Mouse (Mus musculus): ENCODE data around the gene Ager. TPM values are rescaled to one million over a fixed set of nuclear protein-coding genes. Genes with fewer than 3 reads are reported as not detected.

The Ager gene
- polyA plus RNA-seq (2015; fragmentation: Nextera tagmentation; extraction: Ambion mirVana), result 1.4 and 1.9 TPM in 2 replicates

DNA sequence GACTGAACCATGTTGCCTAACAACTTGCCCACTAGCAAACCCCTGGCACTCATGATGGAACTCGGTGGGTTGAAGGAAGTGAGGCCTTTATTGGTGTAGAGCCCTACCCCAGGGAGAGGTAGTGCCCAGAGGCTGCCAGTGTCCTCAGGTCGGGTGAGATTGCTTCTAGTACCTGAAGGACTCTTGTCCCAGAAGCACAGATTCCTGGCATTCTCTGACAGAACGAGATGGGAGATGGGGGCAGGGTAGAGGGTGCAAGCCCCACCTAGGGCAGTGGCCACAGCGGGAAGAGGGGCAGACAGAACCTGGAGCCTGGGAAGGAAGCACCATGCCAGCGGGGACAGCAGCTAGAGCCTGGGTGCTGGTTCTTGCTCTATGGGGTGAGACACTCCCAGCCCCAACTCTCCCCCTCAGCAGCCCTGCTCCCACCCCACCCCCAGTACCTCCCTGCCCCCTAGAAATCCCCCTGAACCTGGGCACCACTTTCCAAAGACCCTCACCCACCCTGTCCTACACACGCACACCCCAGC, at the start of gene Ager:
Ager (plus strand) TSS at position 297 of the 530 bp plus-strand sequence.
- WGBS (ENCODE audit: insufficient replicate concordance), result 17% methylated on average over 6 of the region's 6 CpGs
- Histone ChIP-seq H3K36me3 (replicated peaks; ENCODE audit: insufficient read depth, low read length) (peaks cover 30% of the 10 kb centered on the region), H3K4me1 (ENCODE audit: insufficient read depth) (peaks cover 40% of the 10 kb centered on the region), H3K27me3 (ENCODE audit: insufficient read depth, low read length) (no peaks in the 10 kb centered on the region), H3K9ac (replicated peaks) (no peak within 1 kb of the TSS), H3K4me3 (ENCODE audit: low read depth, low read length) (no peak within 1 kb of the TSS), H3K4me2 (ENCODE audit: low read depth, low read length) (no peak within 1 kb of the TSS), H3K9me3 (ENCODE audit: low read length) (no peaks in the 10 kb centered on the region), H3K27ac (ENCODE audit: low read depth) (peak within 1 kb of the TSS; percentile 46)
- TF ChIP-seq EP300 (IDR thresholded peaks at IDR 0.05; ENCODE audit: low read depth), result no peak
- TF ChIP-seq CTCF (IDR thresholded peaks at IDR 0.05; ENCODE audit: low read depth), result no peak
- ATAC-seq (no peak), DNase-seq (no peak)

DNA sequence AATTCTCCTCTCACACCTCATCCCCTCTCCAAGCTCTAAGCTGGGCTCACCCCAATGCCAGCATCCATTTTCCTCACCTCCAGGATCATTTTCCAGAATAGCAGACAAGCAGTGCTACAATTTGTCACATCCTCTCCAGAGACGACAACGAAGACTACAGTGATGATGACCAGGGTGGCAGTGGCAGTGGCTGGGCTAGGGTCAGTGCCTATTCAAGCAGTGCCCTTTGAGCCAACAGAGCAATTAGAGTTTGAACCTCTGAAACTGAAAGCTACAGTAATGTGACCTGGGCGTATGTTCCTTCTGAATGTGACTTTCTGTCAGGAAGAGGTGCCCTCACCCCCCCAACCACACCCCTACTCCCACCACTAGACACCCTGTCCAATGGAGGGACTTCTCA, 48.5 kb upstream of the Ager start:
- Histone ChIP-seq H3K27me3 (ENCODE audit: insufficient read depth, low read length) (no peaks in the 10 kb centered on the region), H3K27ac (ENCODE audit: low read depth) (no peak overlapping the region), H3K4me2 (ENCODE audit: low read depth, low read length) (no peak overlapping the region), H3K4me1 (ENCODE audit: insufficient read depth) (no peaks in the 10 kb centered on the region), H3K36me3 (replicated peaks; ENCODE audit: insufficient read depth, low read length) (no peaks in the 10 kb centered on the region), H3K4me3 (ENCODE audit: low read depth, low read length) (no peak overlapping the region), H3K9me3 (ENCODE audit: low read length) (no peaks in the 10 kb centered on the region), H3K9ac (replicated peaks) (no peak overlapping the region)
- no peak for DNase-seq
- 72% methylated on average over 3 of the region's 3 CpGs for WGBS (ENCODE audit: insufficient replicate concordance)
- no peak for TF ChIP-seq EP300 (IDR thresholded peaks at IDR 0.05; ENCODE audit: low read depth)
- no peak for TF ChIP-seq CTCF (IDR thresholded peaks at IDR 0.05; ENCODE audit: low read depth)
- ATAC-seq, result no peak

DNA sequence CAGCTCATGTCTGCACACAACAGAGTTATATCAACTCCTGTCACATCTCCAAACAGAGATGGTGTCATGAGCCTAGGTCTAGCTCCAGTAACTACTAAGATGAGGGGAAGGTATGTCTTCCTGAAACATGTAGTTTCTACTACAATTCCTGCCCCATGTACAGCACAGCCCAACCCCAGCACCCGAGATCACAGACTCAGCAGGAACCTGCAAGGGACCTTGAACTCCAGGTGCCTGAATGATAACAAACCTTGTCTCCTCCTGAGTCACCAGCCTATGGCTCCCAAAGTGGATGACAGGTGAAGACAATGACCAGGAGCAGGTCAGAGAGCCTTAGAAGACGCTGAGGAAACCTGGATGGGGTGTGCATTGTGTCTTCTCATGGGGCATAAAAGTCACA, 47.8 kb upstream of the Ager start:
- no peaks in the 10 kb centered on the region for H3K9me3 ChIP-seq (ENCODE audit: low read length)
- TF ChIP-seq CTCF (IDR thresholded peaks at IDR 0.05; ENCODE audit: low read depth) (no peak), EP300 (IDR thresholded peaks at IDR 0.05; ENCODE audit: low read depth) (no peak)
- no peak overlapping the region for H3K4me2 ChIP-seq (ENCODE audit: low read depth, low read length)
- no peaks in the 10 kb centered on the region for H3K4me1 ChIP-seq (ENCODE audit: insufficient read depth)
- H3K36me3 ChIP-seq (replicated peaks; ENCODE audit: insufficient read depth, low read length), result no peaks in the 10 kb centered on the region
- no peaks in the 10 kb centered on the region for H3K27me3 ChIP-seq (ENCODE audit: insufficient read depth, low read length)
- 67% methylated on average over 2 of the region's 2 CpGs for WGBS (ENCODE audit: insufficient replicate concordance)
- no peak overlapping the region for H3K4me3 ChIP-seq (ENCODE audit: low read depth, low read length)
- no peak overlapping the region for H3K9ac ChIP-seq (replicated peaks)
- no peak for DNase-seq
- ATAC-seq, result no peak
- no peak overlapping the region for H3K27ac ChIP-seq (ENCODE audit: low read depth)

DNA sequence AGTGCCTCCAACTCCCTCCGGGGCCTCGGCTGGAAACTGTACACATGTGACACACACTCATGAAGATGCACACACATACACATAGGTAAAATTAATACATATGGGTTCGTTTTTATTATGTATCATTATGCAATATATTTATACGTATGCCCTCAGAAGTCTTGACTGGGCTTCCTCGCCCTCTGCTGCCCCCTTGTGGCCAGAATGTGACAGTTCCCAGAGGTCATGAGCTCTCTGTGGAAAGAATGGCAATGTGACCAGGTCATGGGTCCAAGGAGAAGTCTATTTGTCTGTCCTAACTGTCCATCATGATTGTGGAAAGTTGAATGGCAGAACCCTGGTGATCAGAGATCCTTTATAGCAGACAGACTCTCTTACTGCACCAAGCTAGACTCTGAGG, 42.2 kb upstream of the Ager start:
- TF ChIP-seq CTCF (IDR thresholded peaks at IDR 0.05; ENCODE audit: low read depth), result peak; percentile 93
- TF ChIP-seq EP300 (IDR thresholded peaks at IDR 0.05; ENCODE audit: low read depth), result no peak
- peak; percentile 87 for DNase-seq
- no peak overlapping the region for H3K9ac ChIP-seq (replicated peaks)
- 23% methylated on average over 5 of the region's 5 CpGs for WGBS (ENCODE audit: insufficient replicate concordance)
- no peak overlapping the region for H3K27ac ChIP-seq (ENCODE audit: low read depth)
- H3K4me3 ChIP-seq (ENCODE audit: low read depth, low read length), result no peak overlapping the region
- H3K4me2 ChIP-seq (ENCODE audit: low read depth, low read length), result no peak overlapping the region
- ATAC-seq, result peak; percentile 69; the same call in 1 of the 2 replicates
- H3K9me3 ChIP-seq (ENCODE audit: low read length), result no peaks in the 10 kb centered on the region
- H3K4me1 ChIP-seq (ENCODE audit: insufficient read depth), result 0 out of 2 replicates have a peak, but pooled peaks cover 3% of the 10 kb centered on the region
- H3K27me3 ChIP-seq (ENCODE audit: insufficient read depth, low read length), result no peaks in the 10 kb centered on the region
- H3K36me3 ChIP-seq (replicated peaks; ENCODE audit: insufficient read depth, low read length), result no peaks in the 10 kb centered on the region

DNA sequence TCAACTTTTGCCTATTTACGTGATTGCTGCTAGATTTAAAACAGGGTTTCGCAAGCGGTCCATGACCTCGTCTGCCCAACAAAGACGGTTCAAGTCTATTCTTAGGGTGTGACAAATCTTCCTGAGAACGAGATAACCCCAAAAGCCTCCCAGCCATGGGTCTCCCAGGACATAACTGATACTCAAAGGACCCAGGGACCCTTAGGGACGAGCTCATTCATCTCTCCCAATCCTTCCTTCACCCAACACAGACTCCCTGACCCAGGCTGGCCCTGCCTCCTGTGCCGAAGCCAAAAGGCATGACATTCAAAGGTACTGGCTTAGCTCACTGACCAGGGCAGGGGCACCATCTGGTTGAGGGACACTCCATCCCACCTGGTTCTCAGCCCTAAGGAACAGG, 41.3 kb upstream of the Ager start:
- ATAC-seq (no peak), DNase-seq (no peak)
- no peaks in the 10 kb centered on the region for H3K9me3 ChIP-seq (ENCODE audit: low read length)
- H3K36me3 ChIP-seq (replicated peaks; ENCODE audit: insufficient read depth, low read length), result no peaks in the 10 kb centered on the region
- no peak overlapping the region for H3K27ac ChIP-seq (ENCODE audit: low read depth)
- H3K4me1 ChIP-seq (ENCODE audit: insufficient read depth), result 0 out of 2 replicates have a peak, but pooled peaks cover 3% of the 10 kb centered on the region
- H3K27me3 ChIP-seq (ENCODE audit: insufficient read depth, low read length), result no peaks in the 10 kb centered on the region
- H3K9ac ChIP-seq (replicated peaks), result no peak overlapping the region
- no peak overlapping the region for H3K4me2 ChIP-seq (ENCODE audit: low read depth, low read length)
- WGBS (ENCODE audit: insufficient replicate concordance), result 48% methylated on average over 8 of the region's 8 CpGs
- no peak overlapping the region for H3K4me3 ChIP-seq (ENCODE audit: low read depth, low read length)
- TF ChIP-seq EP300 (IDR thresholded peaks at IDR 0.05; ENCODE audit: low read depth), result no peak
- no peak for TF ChIP-seq CTCF (IDR thresholded peaks at IDR 0.05; ENCODE audit: low read depth)

DNA sequence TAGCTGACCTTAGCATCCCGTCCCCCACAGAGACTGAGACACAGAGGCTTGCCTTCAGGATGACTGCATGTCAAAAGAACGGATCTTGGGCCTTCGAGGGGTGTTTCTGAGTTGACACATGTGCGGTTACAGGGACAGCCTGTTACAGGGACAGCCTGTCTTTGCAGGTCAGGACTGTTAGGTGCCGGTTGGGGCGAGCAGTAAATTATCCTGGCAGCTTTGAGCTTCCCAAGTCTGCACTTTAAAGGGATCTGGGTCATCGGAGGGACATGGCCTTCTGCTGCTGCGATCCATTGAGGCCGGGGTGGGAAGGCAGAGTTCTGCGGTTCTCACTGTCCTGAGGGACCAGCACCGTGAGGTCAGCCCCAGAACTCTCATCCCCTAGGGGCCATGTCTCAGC, 40.3 kb upstream of the Ager start:
- no peaks in the 10 kb centered on the region for H3K27me3 ChIP-seq (ENCODE audit: insufficient read depth, low read length)
- H3K36me3 ChIP-seq (replicated peaks; ENCODE audit: insufficient read depth, low read length), result no peaks in the 10 kb centered on the region
- H3K9me3 ChIP-seq (ENCODE audit: low read length), result no peaks in the 10 kb centered on the region
- no peak for TF ChIP-seq CTCF (IDR thresholded peaks at IDR 0.05; ENCODE audit: low read depth)
- no peak for TF ChIP-seq EP300 (IDR thresholded peaks at IDR 0.05; ENCODE audit: low read depth)
- 0 out of 2 replicates have a peak, but pooled peaks cover 3% of the 10 kb centered on the region for H3K4me1 ChIP-seq (ENCODE audit: insufficient read depth)
- WGBS (ENCODE audit: insufficient replicate concordance), result 65% methylated on average over 11 of the region's 11 CpGs
- no peak overlapping the region for H3K4me2 ChIP-seq (ENCODE audit: low read depth, low read length)
- H3K4me3 ChIP-seq (ENCODE audit: low read depth, low read length), result no peak overlapping the region
- no peak for ATAC-seq
- no peak for DNase-seq
- no peak overlapping the region for H3K9ac ChIP-seq (replicated peaks)
- no peak overlapping the region for H3K27ac ChIP-seq (ENCODE audit: low read depth)

All from liver, postnatal 0 days (tissue).